Mouse (Mus musculus) G1E (cell line): ENCODE data around the gene Pax2. TPM values are rescaled to one million over a fixed set of nuclear protein-coding genes. Genes with fewer than 3 reads are reported as not detected.

ENCODE experiments used
- ATAC-seq: 2 replicates; pipeline ENCODE4 v1.8.0; 2016; ENCODE audit warnings: mild to moderate bottlenecking; ENCODE audit not compliant: insufficient number of reproducible peaks, poor library complexity, low FRiP score, severe bottlenecking; ENCODE audit errors: extremely low read depth
- DNase-seq: peaks from one replicate; pipeline ENCODE4 v3.0.0; 2012; ENCODE audit warnings: low spot score
- H3K27me3 ChIP-seq: 2 replicates; pipeline ENCODE4 v1.6.1; 2012; ENCODE audit warnings: mild to moderate bottlenecking, low read length, inconsistent platforms; ENCODE audit not compliant: insufficient read depth
- H3K36me3 ChIP-seq: replicated peaks from 2 replicates; pipeline ENCODE3; 2012; ENCODE audit warnings: mild to moderate bottlenecking, inconsistent platforms
- H3K4me1 ChIP-seq: 2 replicates; pipeline ENCODE4 v1.6.1; 2012; ENCODE audit warnings: low read depth, low read length, inconsistent platforms, mixed read lengths; ENCODE audit not compliant: insufficient read depth
- H3K4me3 ChIP-seq: 2 replicates; pipeline ENCODE4 v1.5.1; 2012; ENCODE audit warnings: low read depth, mild to moderate bottlenecking, inconsistent platforms, low read length, moderate library complexity, mixed read lengths
- H3K9me3 ChIP-seq: replicated peaks from 2 replicates; pipeline ENCODE4 v1.6.1; 2012; ENCODE audit warnings: inconsistent platforms
- CTCF ChIP-seq: IDR thresholded peaks from 2 replicates; pipeline ENCODE4 v1.5.1; 2012; ENCODE audit warnings: low read depth, low read length, inconsistent platforms, mixed read lengths
- GATA1 ChIP-seq: IDR thresholded peaks from 2 replicates; pipeline ENCODE4 v1.6.1; 2012; ENCODE audit warnings: borderline replicate concordance, low read length, inconsistent platforms, mixed read lengths
- GATA2 ChIP-seq: IDR thresholded peaks from 2 replicates; pipeline ENCODE4 v1.6.1; 2012; ENCODE audit warnings: low read depth, low read length, inconsistent platforms, borderline replicate concordance
- POLR2AphosphoS5 ChIP-seq: IDR thresholded peaks from 2 replicates; pipeline ENCODE4 v1.6.1; 2012; ENCODE audit warnings: low read depth, low read length, inconsistent platforms; ENCODE audit not compliant: insufficient replicate concordance
- TAL1 ChIP-seq: conservative IDR thresholded peaks from 2 replicates; pipeline ENCODE4 v1.6.1; 2012; ENCODE audit warnings: low read depth, low read length, inconsistent platforms, mixed read lengths
- polyA plus RNA-seq: library from polyadenylated mRNA; stranded (reverse); fragments of >175 nt; gene quantifications from 2 replicates; pipeline ENCODE4 v1.2.3, GENCODE M21; 2012
- total RNA-seq, 2 experiments: library from RNA; stranded (forward) in 1 of 2; stranded (reverse) in 1 of 2; fragments of 200-1000 nt in 1 of 2; fragments of >200 nt in 1 of 2; fragmentation: Nextera tagmentation in 1 of 2; gene quantifications; 2 replicates each; pipeline ENCODE4 v1.2.3; 2014 to 2017

Gene Pax2
- total and polyA plus RNA-seq, 3 experiments: 0.27 TPM; not detected in 2

- DNase-seq (no peak), ATAC-seq (no peak)
- H3K27me3 ChIP-seq: no peaks in the 10 kb centered on the region
- H3K4me1 ChIP-seq: no peaks in the 10 kb centered on the region
- TF ChIP-seq GATA1: no peak
- no peak for TF ChIP-seq POLR2AphosphoS5
- TF ChIP-seq CTCF: no peak
- no peak for TF ChIP-seq TAL1
- TF ChIP-seq GATA2: no peak
- H3K9me3 ChIP-seq: no peaks in the 10 kb centered on the region
- no peak overlapping the region for H3K4me3 ChIP-seq
- H3K36me3 ChIP-seq: no peaks in the 10 kb centered on the region
These were observed 61.7 kb downstream of the Pax2 start for GRCm38 (mm10) chr19:44817403-44818128.

DNA sequence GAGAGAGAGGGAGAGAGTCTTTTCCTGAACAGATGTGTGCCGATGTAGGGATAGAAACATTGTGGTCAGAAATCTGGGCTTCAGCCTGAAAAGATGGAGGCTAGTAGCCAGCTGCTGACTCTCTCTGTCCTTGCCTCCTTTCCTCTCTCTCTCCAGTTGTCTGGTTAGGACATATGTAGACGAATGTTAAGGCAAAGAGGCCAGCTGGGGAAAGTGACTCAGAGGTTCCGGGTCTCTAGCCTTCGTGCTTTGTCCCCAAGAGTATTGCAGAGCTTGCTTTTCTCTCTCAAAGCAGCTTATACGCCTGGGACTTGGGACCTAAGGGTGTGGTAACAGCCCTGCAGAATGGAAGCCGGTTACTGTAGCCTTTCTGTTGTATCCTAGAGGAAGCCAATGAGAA is 62.8 kb downstream of the Pax2 start:
- no peak for ATAC-seq
- no peaks in the 10 kb centered on the region for H3K36me3 ChIP-seq
- TF ChIP-seq GATA1: no peak
- no peak for TF ChIP-seq TAL1
- no peaks in the 10 kb centered on the region for H3K4me1 ChIP-seq
- DNase-seq: no peak
- no peaks in the 10 kb centered on the region for H3K27me3 ChIP-seq
- no peaks in the 10 kb centered on the region for H3K9me3 ChIP-seq
- H3K4me3 ChIP-seq: no peak overlapping the region

- TF ChIP-seq TAL1: no peak
- TF ChIP-seq GATA1: no peak
- TF ChIP-seq CTCF: no peak
- TF ChIP-seq POLR2AphosphoS5: no peak
- TF ChIP-seq GATA2: no peak
These were observed 65.7 kb downstream of the Pax2 start for GRCm38 (mm10) chr19:44821581-44821980.

DNA sequence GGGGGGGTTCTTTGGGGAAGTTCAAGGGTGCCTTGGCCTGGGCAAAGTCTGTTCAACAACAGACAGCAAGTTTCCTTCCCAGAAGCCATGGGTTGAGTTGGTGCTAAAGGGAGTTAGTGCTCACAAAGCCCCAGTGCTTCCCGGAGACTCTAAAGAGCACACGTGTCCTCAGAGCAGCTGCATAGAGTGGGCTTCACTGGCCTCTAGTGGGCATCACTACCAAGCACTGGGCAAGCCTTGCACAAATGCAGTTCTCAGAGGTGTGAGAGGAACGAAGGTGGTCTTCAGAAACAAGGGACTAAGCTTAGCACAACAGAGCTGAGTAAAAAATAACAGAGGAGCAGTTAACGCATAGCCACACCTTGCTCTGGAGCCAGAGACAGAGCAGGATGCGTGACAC is 66.5 kb downstream of the Pax2 start:
- Histone ChIP-seq H3K4me1 (no peaks in the 10 kb centered on the region), H3K27me3 (no peaks in the 10 kb centered on the region)
- DNase-seq: no peak

More at GRCm38 (mm10) chr19:44821581-44821980, 65.7 kb downstream of the Pax2 start:
- Histone ChIP-seq H3K36me3 (no peaks in the 10 kb centered on the region), H3K4me3 (no peak overlapping the region), H3K27me3 (no peaks in the 10 kb centered on the region), H3K9me3 (no peaks in the 10 kb centered on the region), H3K4me1 (no peaks in the 10 kb centered on the region)
- DNase-seq (no peak), ATAC-seq (no peak)

GRCm38 (mm10) chr19:44823657-44824056 is 67.8 kb downstream of the Pax2 start:
- ATAC-seq: no peak

More for the DNA sequence above, 66.5 kb downstream of the Pax2 start:
- TF ChIP-seq TAL1 (no peak), CTCF (no peak), POLR2AphosphoS5 (no peak), GATA2 (no peak), GATA1 (no peak)
- no peak for ATAC-seq
- no peak overlapping the region for H3K4me3 ChIP-seq
- H3K36me3 ChIP-seq: no peaks in the 10 kb centered on the region
- H3K9me3 ChIP-seq: no peaks in the 10 kb centered on the region

DNA sequence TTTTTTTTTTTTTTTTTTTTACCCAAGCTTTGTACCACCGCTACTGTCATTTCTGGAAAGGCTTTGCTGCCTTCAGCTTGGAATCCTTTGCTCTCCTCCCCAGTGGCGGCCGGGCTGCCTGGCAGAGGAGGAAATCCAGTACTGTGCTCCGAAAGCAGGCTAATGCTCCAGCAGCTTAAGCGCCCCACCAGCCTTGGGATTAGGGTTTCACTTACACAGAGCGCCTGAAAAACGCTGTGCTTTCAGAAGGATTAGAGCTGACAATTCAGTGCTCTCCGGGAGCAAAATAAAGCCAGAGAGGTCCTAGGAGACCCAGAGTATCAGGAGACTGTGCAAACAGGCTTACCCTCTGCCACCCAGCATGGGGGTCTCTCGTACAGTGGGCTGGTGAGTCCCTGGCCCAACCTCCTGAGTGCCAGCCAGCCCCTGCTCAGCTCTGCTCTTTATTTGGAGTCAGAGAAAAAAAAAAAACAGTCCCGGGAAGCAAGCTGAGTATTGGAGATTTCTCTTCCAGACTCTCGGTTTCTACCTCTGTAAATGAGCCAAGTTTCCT is 69.4 kb downstream of the Pax2 start:
- Histone ChIP-seq H3K4me1 (no peaks in the 10 kb centered on the region), H3K9me3 (no peaks in the 10 kb centered on the region), H3K36me3 (no peaks in the 10 kb centered on the region), H3K4me3 (no peak overlapping the region), H3K27me3 (no peaks in the 10 kb centered on the region)
- no peak for DNase-seq
- no peak for TF ChIP-seq GATA2
- TF ChIP-seq POLR2AphosphoS5: no peak
- TF ChIP-seq GATA1: no peak
- TF ChIP-seq CTCF: no peak
- TF ChIP-seq TAL1: no peak
- ATAC-seq: no peak

More at GRCm38 (mm10) chr19:44823657-44824056, 67.8 kb downstream of the Pax2 start:
- DNase-seq: no peak
- Histone ChIP-seq H3K9me3 (no peaks in the 10 kb centered on the region), H3K4me3 (no peak overlapping the region), H3K4me1 (no peaks in the 10 kb centered on the region), H3K36me3 (no peaks in the 10 kb centered on the region), H3K27me3 (no peaks in the 10 kb centered on the region)
- no peak for TF ChIP-seq POLR2AphosphoS5
- no peak for TF ChIP-seq GATA1
- TF ChIP-seq TAL1: no peak
- no peak for TF ChIP-seq GATA2
- no peak for TF ChIP-seq CTCF
